Mouse (Mus musculus): ENCODE measurements at regions not wholly inside any gene's neighbourhood (a gene's known extent, or its start where the extent isn't known, plus 50 kb on each side); places are given as distances from the start of the nearest gene placed in this dataset.

- peak; percentile 26 for DNase-seq (ENCODE audit: low spot score)
Observed at GRCm38 (mm10) chr3:20590143-20590542, 223.2 kb upstream of the Agtr1b start.

- peak; percentile 3 for DNase-seq (ENCODE audit: low spot score)
Observed at GRCm38 (mm10) chr3:20551563-20551962, 184.6 kb upstream of the Agtr1b start.

- DNase-seq (ENCODE audit: low spot score) = peak; percentile 11
Observed at GRCm38 (mm10) chr3:20543991-20544390, 177.0 kb upstream of the Agtr1b start.

- no peak for DNase-seq (ENCODE audit: low spot score)
Observed at GRCm38 (mm10) chr3:20538492-20539004, 171.6 kb upstream of the Agtr1b start.

GRCm38 (mm10) chr3:20520738-20521137, 153.8 kb upstream of the Agtr1b start:
- DNase-seq (ENCODE audit: low spot score) = peak; percentile 6

GRCm38 (mm10) chr3:20509192-20509591, 142.2 kb upstream of the Agtr1b start:
- peak; percentile 69 for DNase-seq (ENCODE audit: low spot score)

- no peak for DNase-seq (ENCODE audit: low spot score)
Observed at GRCm38 (mm10) chr3:20505546-20505945, 138.6 kb upstream of the Agtr1b start.
